Mouse (Mus musculus): ENCODE results near the gene Gstm5. TPM values are rescaled to one million over a fixed set of nuclear protein-coding genes. Genes with fewer than 3 reads are reported as not detected.

Gstm5 gene
- total and polyA plus RNA-seq, 3 experiments = 134 to 164 TPM; not detected in 1

- no peak overlapping the region for H3K9ac ChIP-seq (ENCODE audit: control insufficient read depth, low read depth, low read length, poor library complexity, severe bottlenecking)
- H3K4me3 ChIP-seq (ENCODE audit: control insufficient read depth in 1 of 2, insufficient read depth in 1 of 2, low read depth in 2 of 2, low read length in 2 of 2) = no peak overlapping the region
- no peaks in the 10 kb centered on the region for H3K36me3 ChIP-seq (ENCODE audit: control insufficient read depth in 1 of 2, insufficient read depth in 2 of 2, low read length in 2 of 2)
- H3K27ac ChIP-seq (ENCODE audit: control insufficient read depth, low read depth, low read length) = no peak overlapping the region
- DNase-seq (ENCODE audit: low read depth, low spot score) = no peak
- no peaks in the 10 kb centered on the region for H3K4me1 ChIP-seq (ENCODE audit: control insufficient read depth in 1 of 2, insufficient read depth in 2 of 2, low read length in 2 of 2)
- TF ChIP-seq ZKSCAN1 (IDR thresholded peaks at IDR 0.05; ENCODE audit: low read depth, low read length) = no peak
- TF ChIP-seq HCFC1 (IDR thresholded peaks at IDR 0.05; ENCODE audit: low read depth, low read length) = no peak
- TF ChIP-seq EP300 (IDR thresholded peaks at IDR 0.05; ENCODE audit: low read depth in 1 of 2, low read length in 2 of 2) = no peak
- TF ChIP-seq RAD21 (IDR thresholded peaks at IDR 0.05; ENCODE audit: low read depth, low read length) = no peak
- no peak for TF ChIP-seq MXI1 (IDR thresholded peaks at IDR 0.05; ENCODE audit: low read depth, low read length)
- no peak for TF ChIP-seq MAX (IDR thresholded peaks at IDR 0.05; ENCODE audit: low read length)
- TF ChIP-seq KAT2A (conservative IDR thresholded peaks at IDR 0.05; ENCODE audit: low read depth, low read length) = no peak
- no peak for TF ChIP-seq BHLHE40 (IDR thresholded peaks at IDR 0.05; ENCODE audit: borderline replicate concordance, low read depth, low read length)
- TF ChIP-seq MAZ (IDR thresholded peaks at IDR 0.05; ENCODE audit: low read depth, low read length) = no peak
- TF ChIP-seq ZNF384 (IDR thresholded peaks at IDR 0.05; ENCODE audit: low read depth, low read length) = no peak
- TF ChIP-seq POLR2AphosphoS5 (IDR thresholded peaks at IDR 0.05; ENCODE audit: borderline replicate concordance, low read depth, low read length) = no peak
- no peaks in the 10 kb centered on the region for H3K9me3 ChIP-seq (replicated peaks; ENCODE audit: insufficient read depth, low read length)
- H3K79me2 ChIP-seq (ENCODE audit: control insufficient read depth, insufficient read depth, low read length, poor library complexity) = no peaks in the 10 kb centered on the region
- H3K27me3 ChIP-seq (ENCODE audit: control insufficient read depth in 1 of 2, insufficient read depth in 2 of 2, low read length in 2 of 2) = peaks cover 11 to 16% of the 10 kb centered on the region in 2 experiments
Measured at GRCm38 (mm10) chr3:107846175-107846574, 49.4 kb upstream of the Gstm5 start.

GRCm38 (mm10) chr3:107846835-107847234 is 48.8 kb upstream of the Gstm5 start:
- Histone ChIP-seq H3K27ac (ENCODE audit: control insufficient read depth, low read depth, low read length) (no peak overlapping the region), H3K4me3 (ENCODE audit: control insufficient read depth in 1 of 2, insufficient read depth in 1 of 2, low read depth in 2 of 2, low read length in 2 of 2) (no peak overlapping the region), H3K9ac (ENCODE audit: control insufficient read depth, low read depth, low read length, poor library complexity, severe bottlenecking) (no peak overlapping the region), H3K27me3 (ENCODE audit: control insufficient read depth in 1 of 2, insufficient read depth in 2 of 2, low read length in 2 of 2) (peaks cover 8 to 9% of the 10 kb centered on the region in 2 experiments), H3K4me1 (ENCODE audit: control insufficient read depth in 1 of 2, insufficient read depth in 2 of 2, low read length in 2 of 2) (no peaks in the 10 kb centered on the region), H3K79me2 (ENCODE audit: control insufficient read depth, insufficient read depth, low read length, poor library complexity) (no peaks in the 10 kb centered on the region), H3K9me3 (replicated peaks; ENCODE audit: insufficient read depth, low read length) (no peaks in the 10 kb centered on the region), H3K36me3 (ENCODE audit: control insufficient read depth in 1 of 2, insufficient read depth in 2 of 2, low read length in 2 of 2) (no peaks in the 10 kb centered on the region)
- no peak for TF ChIP-seq CTCF (IDR thresholded peaks at IDR 0.05 in 2 of 3, conservative IDR thresholded peaks at IDR 0.05 in 1 of 3; ENCODE audit: control insufficient read depth in 1 of 3, insufficient read depth in 1 of 3, low read depth in 2 of 3, low read length in 3 of 3, poor library complexity in 1 of 3, severe bottlenecking in 1 of 3)
- DNase-seq (ENCODE audit: low read depth, low spot score) = no peak

GRCm38 (mm10) chr3:107848126-107848525 is 47.5 kb upstream of the Gstm5 start:
- Histone ChIP-seq H3K27me3 (ENCODE audit: control insufficient read depth in 1 of 2, insufficient read depth in 2 of 2, low read length in 2 of 2) (peaks cover 4 to 9% of the 10 kb centered on the region in 2 experiments; a peak in 3 of 4 replicates), H3K4me1 (ENCODE audit: control insufficient read depth in 1 of 2, insufficient read depth in 2 of 2, low read length in 2 of 2) (no peaks in the 10 kb centered on the region)

More at GRCm38 (mm10) chr3:107848126-107848525, 47.5 kb upstream of the Gstm5 start:
- no peak for TF ChIP-seq NELFE (IDR thresholded peaks at IDR 0.05; ENCODE audit: low read depth, low read length)
- TF ChIP-seq POLR2AphosphoS5 (IDR thresholded peaks at IDR 0.05; ENCODE audit: borderline replicate concordance, low read depth, low read length) = no peak
- TF ChIP-seq MEF2A (IDR thresholded peaks at IDR 0.05; ENCODE audit: extremely low read depth, insufficient replicate concordance, low read depth, low read length, poor library complexity, severe bottlenecking) = no peak
- TF ChIP-seq BHLHE40 (IDR thresholded peaks at IDR 0.05; ENCODE audit: borderline replicate concordance, low read depth, low read length) = no peak
- no peaks in the 10 kb centered on the region for H3K36me3 ChIP-seq (ENCODE audit: control insufficient read depth in 1 of 2, insufficient read depth in 2 of 2, low read length in 2 of 2)
- no peak overlapping the region for H3K4me3 ChIP-seq (ENCODE audit: control insufficient read depth in 1 of 2, insufficient read depth in 1 of 2, low read depth in 2 of 2, low read length in 2 of 2)
- H3K79me2 ChIP-seq (ENCODE audit: control insufficient read depth, insufficient read depth, low read length, poor library complexity) = no peaks in the 10 kb centered on the region
- H3K27ac ChIP-seq (ENCODE audit: control insufficient read depth, low read depth, low read length) = no peak overlapping the region
- H3K9ac ChIP-seq (ENCODE audit: control insufficient read depth, low read depth, low read length, poor library complexity, severe bottlenecking) = no peak overlapping the region
- no peaks in the 10 kb centered on the region for H3K9me3 ChIP-seq (replicated peaks; ENCODE audit: insufficient read depth, low read length)
- no peak for DNase-seq (ENCODE audit: low read depth, low spot score)

All from MEL (cell line).